Mouse (Mus musculus) myocyte (in vitro differentiated cells): ENCODE data around the gene Tmbim4. TPM values are rescaled to one million over a fixed set of nuclear protein-coding genes. Genes with fewer than 3 reads are reported as not detected.

ENCODE experiments used
- H3K27me3 ChIP-seq: one replicate; pipeline ENCODE4 v1.6.1; 2011; ENCODE audit not compliant: control insufficient read depth, insufficient read depth, insufficient read length
- H3K36me3 ChIP-seq: one replicate; pipeline ENCODE4 v1.6.1; 2011; ENCODE audit not compliant: control insufficient read depth, insufficient read depth
- H3K4me2 ChIP-seq: one replicate; pipeline ENCODE4 v1.6.1; 2011; ENCODE audit warnings: low read depth, control low read depth
- H3K4me3 ChIP-seq: one replicate; pipeline ENCODE4 v1.5.1; 2011; ENCODE audit warnings: mild to moderate bottlenecking, control low read depth, moderate library complexity
- H3K79me2 ChIP-seq: one replicate; pipeline ENCODE4 v1.6.1; 2011; ENCODE audit not compliant: control insufficient read depth, insufficient read depth
- H3ac ChIP-seq: one replicate; pipeline ENCODE4 v1.6.1; 2011; ENCODE audit not compliant: control insufficient read depth, insufficient read length
- CEBPB ChIP-seq: IDR thresholded peaks from 2 replicates; pipeline ENCODE4 v1.6.1; 2011; ENCODE audit warnings: mild to moderate bottlenecking, moderate library complexity; ENCODE audit not compliant: poor library complexity, insufficient read depth, severe bottlenecking
- E2F4 ChIP-seq: IDR thresholded peaks from one replicate; pipeline ENCODE4 v1.6.1; 2011; ENCODE audit warnings: mild to moderate bottlenecking, control low read depth, moderate library complexity; ENCODE audit not compliant: insufficient read depth
- MAX ChIP-seq: IDR thresholded peaks from one replicate; pipeline ENCODE4 v1.6.1; 2011; ENCODE audit warnings: low read depth, mild to moderate bottlenecking, control low read depth
- MYOD1 ChIP-seq, 3 experiments: IDR thresholded peaks; one replicate each; pipeline ENCODE4 v1.6.1; 2011; ENCODE audit warnings: control low read depth in 2 of 3, low read depth in 2 of 3, mild to moderate bottlenecking in 2 of 3, moderate library complexity in 1 of 3; ENCODE audit not compliant: insufficient read length in 2 of 3, control insufficient read depth in 1 of 3
- MYOG ChIP-seq, 3 experiments: IDR thresholded peaks; one replicate each; pipeline ENCODE4 v1.6.1; 2011; ENCODE audit warnings: control low read depth in 2 of 3, low read depth in 2 of 3, mild to moderate bottlenecking in 2 of 3; ENCODE audit not compliant: insufficient read length in 2 of 3, control insufficient read depth in 1 of 3, insufficient read depth in 1 of 3
- POLR2A ChIP-seq: IDR thresholded peaks from one replicate; pipeline ENCODE4 v1.6.1; 2011; ENCODE audit warnings: low read depth, mild to moderate bottlenecking, control low read depth, moderate library complexity; ENCODE audit not compliant: insufficient read length
- POLR2AphosphoS2 ChIP-seq: IDR thresholded peaks from one replicate; pipeline ENCODE4 v1.6.1; 2011; ENCODE audit warnings: low read depth, control low read depth; ENCODE audit not compliant: insufficient read length
- REST ChIP-seq: IDR thresholded peaks from one replicate; pipeline ENCODE4 v1.6.1; 2011; ENCODE audit warnings: mild to moderate bottlenecking, control low read depth, moderate library complexity; ENCODE audit not compliant: insufficient read depth, insufficient read length
- SRF ChIP-seq: IDR thresholded peaks from one replicate; pipeline ENCODE4 v1.6.1; 2011; ENCODE audit warnings: low read depth; ENCODE audit not compliant: control insufficient read depth, insufficient read length
- TCF12 ChIP-seq: IDR thresholded peaks from one replicate; pipeline ENCODE4 v1.6.1; 2011; ENCODE audit warnings: mild to moderate bottlenecking, control low read depth; ENCODE audit not compliant: poor library complexity, insufficient read depth, severe bottlenecking
- TCF3 ChIP-seq: IDR thresholded peaks from one replicate; pipeline ENCODE4 v1.6.1; 2011; ENCODE audit warnings: low read depth, control low read depth; ENCODE audit not compliant: insufficient read length
- USF1 ChIP-seq: IDR thresholded peaks from one replicate; pipeline ENCODE4 v1.6.1; 2011; ENCODE audit warnings: low read depth, mild to moderate bottlenecking, control low read depth, moderate library complexity
- polyA plus RNA-seq: library from polyadenylated mRNA; unstranded; fragments of >200 nt; fragmentation: generic; extraction: Trizol; gene quantifications from one replicate; pipeline ENCODE4 v1.2.1, GENCODE M21; 2012; ENCODE audit warnings: missing spikeins

Tmbim4 gene
- polyA plus RNA-seq, 1 experiment: 229 TPM

DNA sequence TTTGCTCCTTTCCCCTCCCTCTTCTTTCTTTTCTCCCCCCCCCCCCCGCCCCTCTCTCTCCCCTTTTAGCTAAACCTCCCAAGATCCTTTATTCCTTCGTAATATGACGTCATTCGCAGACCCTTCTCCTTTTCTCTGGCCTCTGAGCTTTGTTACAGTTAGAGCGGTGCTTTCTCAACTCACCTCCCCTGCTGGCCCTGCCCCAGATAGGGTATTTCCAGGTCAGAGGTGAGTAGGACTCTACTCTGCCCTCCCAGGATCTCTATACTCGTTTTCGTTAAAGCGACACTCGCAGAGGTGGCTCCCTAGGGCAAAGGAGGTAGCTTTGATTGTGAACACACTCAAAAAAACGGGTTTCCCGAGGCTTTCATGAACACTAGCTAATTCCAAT is 70.5 kb downstream of the Tmbim4 start:
- Histone ChIP-seq H3ac (no peak overlapping the region), H3K27me3 (no peaks in the 10 kb centered on the region), H3K36me3 (no peaks in the 10 kb centered on the region), H3K4me2 (no peak overlapping the region), H3K4me3 (no peak overlapping the region), H3K79me2 (no peaks in the 10 kb centered on the region)
- no peak for TF ChIP-seq CEBPB
- TF ChIP-seq MAX: no peak
- no peak for TF ChIP-seq USF1
- TF ChIP-seq TCF12: no peak
- no peak for TF ChIP-seq MYOD1 (IDR thresholded peaks at IDR 0.05; ENCODE audit: control insufficient read depth in 1 of 3, insufficient read length in 2 of 3, low read depth in 2 of 3)

GRCm38 (mm10) chr10:120272270-120272883 is 71.0 kb downstream of the Tmbim4 start:
- no peak overlapping the region for H3K4me3 ChIP-seq
- H3K36me3 ChIP-seq: no peaks in the 10 kb centered on the region
- H3K4me2 ChIP-seq: no peak overlapping the region
- no peak for TF ChIP-seq TCF3
- TF ChIP-seq CEBPB: no peak
- H3ac ChIP-seq: no peak overlapping the region
- H3K79me2 ChIP-seq: no peaks in the 10 kb centered on the region
- no peaks in the 10 kb centered on the region for H3K27me3 ChIP-seq

DNA sequence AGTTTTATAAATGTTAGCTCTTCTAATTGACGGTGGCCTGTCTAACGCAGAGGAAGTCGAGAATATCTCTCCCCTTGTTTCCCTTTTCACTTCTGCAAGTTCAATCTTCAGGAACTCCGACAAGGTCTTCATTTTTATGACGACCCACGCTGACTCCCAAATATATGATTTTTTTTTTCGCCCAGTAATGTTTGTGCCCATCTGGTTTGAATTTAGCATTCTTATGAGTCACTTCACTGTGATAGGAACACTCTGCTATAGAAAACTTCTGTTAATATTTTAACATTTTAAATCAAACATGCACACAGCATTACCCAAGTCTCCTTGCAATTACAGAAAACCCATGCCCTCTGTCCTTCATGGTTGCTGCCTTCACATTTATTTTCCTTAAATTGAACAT is 71.9 kb downstream of the Tmbim4 start:
- TF ChIP-seq REST (no peak), POLR2A (no peak), MYOD1 (IDR thresholded peaks at IDR 0.05; ENCODE audit: control insufficient read depth in 1 of 3, insufficient read length in 2 of 3, low read depth in 2 of 3) (no peak), SRF (no peak), TCF3 (no peak), POLR2AphosphoS2 (no peak), E2F4 (no peak), MYOG (IDR thresholded peaks at IDR 0.05; ENCODE audit: control insufficient read depth in 1 of 3, insufficient read depth in 1 of 3, insufficient read length in 2 of 3, low read depth in 2 of 3) (no peak), USF1 (no peak), TCF12 (no peak), CEBPB (no peak), MAX (no peak)
- H3K79me2 ChIP-seq: no peaks in the 10 kb centered on the region
- no peaks in the 10 kb centered on the region for H3K27me3 ChIP-seq
- H3ac ChIP-seq: no peak overlapping the region
- no peak overlapping the region for H3K4me2 ChIP-seq
- H3K36me3 ChIP-seq: no peaks in the 10 kb centered on the region
- no peak overlapping the region for H3K4me3 ChIP-seq

Other genes starting within 250 kb of the Tmbim4 start
- 5.4 TPM for gene Helb, start 88.6 kb upstream of the Tmbim4 start, polyA plus RNA-seq
- 0.26 TPM for gene Irak3, start 540 bp downstream of the Tmbim4 start, polyA plus RNA-seq
- 28.3 TPM for gene Llph, start 25.5 kb downstream of the Tmbim4 start, polyA plus RNA-seq